Mouse (Mus musculus): Measurements from ENCODE around the gene Dyrk3. TPM values are rescaled to one million over a fixed set of nuclear protein-coding genes. Genes with fewer than 3 reads are reported as not detected.
"Not testable (repeated sequence)": the region's sequence is repeated elsewhere in the genome, so short reads cannot be mapped to it uniquely, and the experiment has no call there.

Gene Dyrk3
- polyA plus RNA-seq, 1 experiment from 2014 or later: 17.6 TPM

DNA sequence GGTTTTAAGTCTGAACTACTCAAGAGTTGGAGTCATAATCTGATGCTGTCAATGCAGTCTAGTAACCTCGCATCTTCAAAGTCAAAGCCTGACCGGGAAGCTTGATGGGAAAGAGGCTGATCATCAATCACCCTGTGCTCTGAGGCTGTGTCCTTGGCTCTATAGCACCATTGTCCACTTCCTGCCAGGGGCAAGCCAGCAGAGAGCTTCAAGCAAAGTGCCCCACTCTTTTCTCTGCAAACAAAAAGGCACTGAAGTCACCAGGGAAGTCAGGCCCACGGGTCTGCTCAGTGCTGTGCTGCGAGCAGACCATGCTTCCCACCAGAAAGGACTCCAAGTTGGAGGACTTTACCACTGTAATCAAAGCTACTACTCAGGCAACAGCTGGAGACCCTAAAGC is 39.1 kb upstream of the Dyrk3 start:
- Histone ChIP-seq H3K36me3 (peaks cover 75% of the 10 kb centered on the region), H3K27me3 (replicated peaks) (no peaks in the 10 kb centered on the region), H3K9ac (no peak overlapping the region), H3K27ac (no peak overlapping the region), H3K4me3 (no peak overlapping the region), H3K4me2 (no peak overlapping the region), H3K4me1 (no peaks in the 10 kb centered on the region), H3K9me3 (replicated peaks) (no peaks in the 10 kb centered on the region)
- ATAC-seq: no peak
- WGBS (ENCODE audit: insufficient replicate concordance): 87% methylated on average over 4 of the region's 4 CpGs

GRCm38 (mm10) chr1:131175819-131176218 is 37.7 kb upstream of the Dyrk3 start:
- Histone ChIP-seq H3K9ac (no peak overlapping the region), H3K4me3 (no peak overlapping the region), H3K27ac (no peak overlapping the region), H3K36me3 (peaks cover 90% of the 10 kb centered on the region), H3K9me3 (replicated peaks) (no peaks in the 10 kb centered on the region), H3K4me1 (no peaks in the 10 kb centered on the region), H3K4me2 (no peak overlapping the region), H3K27me3 (replicated peaks) (no peaks in the 10 kb centered on the region)
- 86% methylated on average over 8 of the region's 8 CpGs for WGBS (ENCODE audit: insufficient replicate concordance)
- no peak for ATAC-seq

GRCm38 (mm10) chr1:131175189-131175588 is 37.0 kb upstream of the Dyrk3 start:
- no peaks in the 10 kb centered on the region for H3K4me1 ChIP-seq
- H3K9me3 ChIP-seq (replicated peaks): no peaks in the 10 kb centered on the region
- no peak overlapping the region for H3K4me3 ChIP-seq
- peaks cover 94% of the 10 kb centered on the region for H3K36me3 ChIP-seq
- no peak overlapping the region for H3K4me2 ChIP-seq
- ATAC-seq: no peak
- 88% methylated on average over 1 of the region's 1 CpGs for WGBS (ENCODE audit: insufficient replicate concordance)
- H3K27ac ChIP-seq: no peak overlapping the region
- no peak overlapping the region for H3K9ac ChIP-seq
- no peaks in the 10 kb centered on the region for H3K27me3 ChIP-seq (replicated peaks)

GRCm38 (mm10) chr1:131174299-131174861 is 36.2 kb upstream of the Dyrk3 start:
- Histone ChIP-seq H3K4me3 (no peak overlapping the region), H3K9ac (no peak overlapping the region), H3K4me2 (no peak overlapping the region), H3K27ac (no peak overlapping the region), H3K36me3 (peaks cover 94% of the 10 kb centered on the region), H3K27me3 (replicated peaks) (no peaks in the 10 kb centered on the region), H3K4me1 (peaks cover 5% of the 10 kb centered on the region; the same call in 1 of the 2 replicates), H3K9me3 (replicated peaks) (no peaks in the 10 kb centered on the region)
- ATAC-seq: no peak
- 82% methylated on average over 12 of the region's 12 CpGs for WGBS (ENCODE audit: insufficient replicate concordance)

- 62% methylated on average over 6 of the region's 6 CpGs for WGBS (ENCODE audit: insufficient replicate concordance)
- Histone ChIP-seq H3K4me2 (no peak overlapping the region), H3K27me3 (replicated peaks) (no peaks in the 10 kb centered on the region), H3K4me3 (no peak overlapping the region), H3K27ac (no peak overlapping the region), H3K36me3 (peaks cover 97% of the 10 kb centered on the region), H3K4me1 (peaks cover 5% of the 10 kb centered on the region; the same call in 1 of the 2 replicates), H3K9me3 (replicated peaks) (no peaks in the 10 kb centered on the region), H3K9ac (no peak overlapping the region)
- ATAC-seq: no peak
These were observed 35.7 kb upstream of the Dyrk3 start for GRCm38 (mm10) chr1:131173809-131174208.

- H3K4me3 ChIP-seq: no peak overlapping the region
- H3K36me3 ChIP-seq: peaks cover 99% of the 10 kb centered on the region
- no peak overlapping the region for H3K4me2 ChIP-seq
- no peak for ATAC-seq
- WGBS (ENCODE audit: insufficient replicate concordance): 73% methylated on average over 7 of the region's 7 CpGs
- no peak overlapping the region for H3K27ac ChIP-seq
- no peaks in the 10 kb centered on the region for H3K9me3 ChIP-seq (replicated peaks)
- H3K9ac ChIP-seq: no peak overlapping the region
- H3K27me3 ChIP-seq (replicated peaks): no peaks in the 10 kb centered on the region
- H3K4me1 ChIP-seq: peaks cover 5% of the 10 kb centered on the region; the same call in 1 of the 2 replicates
These were observed 34.9 kb upstream of the Dyrk3 start for GRCm38 (mm10) chr1:131173001-131173400.

DNA sequence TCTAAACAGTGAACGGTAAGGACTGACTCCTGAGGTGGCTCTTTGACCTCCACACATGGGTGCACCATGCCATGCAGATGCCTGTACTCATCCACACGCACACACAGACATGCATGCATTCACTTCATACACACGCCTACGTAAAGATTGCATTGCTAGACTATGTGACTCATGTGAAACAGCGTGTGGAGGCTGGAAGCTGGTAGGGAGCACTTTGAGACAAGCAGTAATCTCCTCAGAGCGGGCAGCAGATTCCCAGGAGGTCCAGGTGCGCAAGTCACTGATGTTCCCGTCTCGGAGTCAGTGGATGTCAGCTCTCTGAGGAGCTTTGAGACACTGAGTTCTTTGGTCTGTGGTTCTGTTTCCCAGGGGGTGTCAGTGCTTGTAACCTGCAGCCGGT is 29.5 kb upstream of the Dyrk3 start:
- Histone ChIP-seq H3K4me2 (no peak overlapping the region), H3K9me3 (replicated peaks) (no peaks in the 10 kb centered on the region), H3K27ac (no peak overlapping the region), H3K4me1 (peaks cover 5% of the 10 kb centered on the region; the same call in 1 of the 2 replicates), H3K36me3 (peaks cover 99% of the 10 kb centered on the region), H3K27me3 (replicated peaks) (no peaks in the 10 kb centered on the region), H3K4me3 (no peak overlapping the region), H3K9ac (no peak overlapping the region)
- WGBS (ENCODE audit: insufficient replicate concordance): 88% methylated on average over 10 of the region's 10 CpGs
- ATAC-seq: no peak

DNA sequence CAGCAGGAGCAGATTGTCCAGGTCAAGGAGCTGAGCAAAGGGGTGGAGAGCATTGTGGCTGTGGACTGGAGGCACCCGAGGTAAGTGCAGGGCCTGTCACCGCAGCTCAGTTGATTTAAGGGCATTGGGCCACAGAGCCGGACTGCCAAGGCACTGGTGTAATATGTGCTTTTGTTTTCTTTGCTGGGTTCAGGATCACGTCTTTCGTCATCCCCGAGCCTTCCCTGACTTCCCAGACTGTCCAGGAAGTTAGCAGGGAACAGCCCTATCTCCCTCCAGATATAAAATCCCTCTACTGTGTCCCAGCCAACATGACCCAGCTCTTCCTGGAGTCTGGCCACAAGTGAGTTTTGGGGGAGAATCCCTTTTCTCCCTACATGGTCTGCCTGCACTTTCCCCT is 26.3 kb upstream of the Dyrk3 start:
- ATAC-seq: no peak
- no peaks in the 10 kb centered on the region for H3K9me3 ChIP-seq (replicated peaks)
- H3K4me1 ChIP-seq: peaks cover 11% of the 10 kb centered on the region; the same call in 1 of the 2 replicates
- no peak overlapping the region for H3K27ac ChIP-seq
- no peak overlapping the region for H3K4me2 ChIP-seq
- H3K27me3 ChIP-seq (replicated peaks): no peaks in the 10 kb centered on the region
- H3K36me3 ChIP-seq: peaks cover 96% of the 10 kb centered on the region
- no peak overlapping the region for H3K4me3 ChIP-seq
- no peak overlapping the region for H3K9ac ChIP-seq
- WGBS (ENCODE audit: insufficient replicate concordance): 77% methylated on average over 6 of the region's 6 CpGs

DNA sequence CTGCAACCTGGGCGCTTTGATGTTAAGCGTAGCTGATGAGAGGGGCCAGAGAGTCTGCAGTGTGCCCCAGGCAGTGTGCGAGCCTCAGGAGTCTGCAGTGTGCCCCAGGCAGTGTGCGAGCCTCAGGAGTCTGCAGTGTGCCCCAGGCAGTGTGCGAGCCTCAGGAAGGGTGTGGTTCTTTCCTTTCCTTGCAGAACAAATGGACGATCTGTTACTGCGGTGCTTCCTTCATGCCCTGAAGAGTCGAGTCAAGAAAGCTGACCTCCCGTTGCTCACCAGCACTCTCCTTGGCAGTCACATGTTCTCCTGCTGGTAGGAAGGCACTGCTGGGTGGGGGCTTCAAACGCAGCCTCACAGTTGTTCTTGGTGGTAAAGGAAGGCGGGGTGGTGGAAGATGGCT is 23.0 kb upstream of the Dyrk3 start:
- Histone ChIP-seq H3K4me2 (no peak overlapping the region), H3K36me3 (peaks cover 85% of the 10 kb centered on the region), H3K4me1 (peaks cover 11% of the 10 kb centered on the region; the same call in 1 of the 2 replicates), H3K27me3 (replicated peaks) (no peaks in the 10 kb centered on the region), H3K9me3 (replicated peaks) (no peaks in the 10 kb centered on the region), H3K27ac (no peak overlapping the region), H3K4me3 (no peak overlapping the region), H3K9ac (no peak overlapping the region)
- WGBS (ENCODE audit: insufficient replicate concordance): 51% methylated on average over 11 of the region's 11 CpGs
- ATAC-seq: peak; percentile 60

DNA sequence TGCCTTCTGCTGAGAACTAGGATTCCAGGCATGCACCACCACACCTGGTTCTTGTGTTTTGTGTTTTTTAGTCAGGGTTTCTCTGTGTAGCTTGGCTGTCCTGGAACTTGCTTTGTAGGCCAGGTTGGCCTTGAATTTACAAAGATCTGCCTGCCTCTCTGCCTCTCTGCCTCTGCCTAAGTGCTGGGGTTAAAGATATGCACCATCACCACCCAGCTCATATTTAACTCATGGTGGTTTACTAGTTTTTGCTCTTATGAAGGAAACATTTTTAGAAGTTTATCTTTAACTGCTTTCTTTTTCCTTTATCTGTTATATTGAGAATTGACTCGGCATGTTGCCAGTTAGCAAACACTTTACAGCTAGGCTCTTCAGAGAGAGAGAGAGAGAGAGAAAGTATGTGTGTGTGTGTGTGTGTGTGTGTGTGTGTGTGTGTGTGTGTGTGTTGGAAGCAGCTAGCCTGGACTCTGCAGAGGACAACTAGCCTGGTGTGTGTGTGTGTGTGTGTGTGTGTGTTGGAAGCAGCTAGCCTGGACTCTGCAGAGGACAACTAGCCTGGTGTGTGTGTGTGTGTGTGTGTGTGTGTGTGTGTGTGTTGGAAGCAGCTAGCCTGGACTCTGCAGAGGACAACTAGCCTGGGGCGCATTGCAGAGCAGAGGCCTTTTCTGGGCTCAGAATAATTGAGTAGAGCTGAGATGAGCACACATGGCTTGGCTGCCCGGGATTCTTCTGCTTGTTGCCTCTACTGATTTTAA is 21.6 kb upstream of the Dyrk3 start:
- H3K9ac ChIP-seq; H3K27ac ChIP-seq; H3K27me3 ChIP-seq (replicated peaks); ATAC-seq; H3K4me3 ChIP-seq; H3K4me2 ChIP-seq; H3K9me3 ChIP-seq (replicated peaks): not testable (repeated sequence)
- peaks cover 15% of the 10 kb centered on the region; the same call in 1 of the 2 replicates for H3K4me1 ChIP-seq
- WGBS (ENCODE audit: insufficient replicate concordance): 74% methylated on average over 3 of the region's 3 CpGs
- peaks cover 77% of the 10 kb centered on the region for H3K36me3 ChIP-seq

DNA sequence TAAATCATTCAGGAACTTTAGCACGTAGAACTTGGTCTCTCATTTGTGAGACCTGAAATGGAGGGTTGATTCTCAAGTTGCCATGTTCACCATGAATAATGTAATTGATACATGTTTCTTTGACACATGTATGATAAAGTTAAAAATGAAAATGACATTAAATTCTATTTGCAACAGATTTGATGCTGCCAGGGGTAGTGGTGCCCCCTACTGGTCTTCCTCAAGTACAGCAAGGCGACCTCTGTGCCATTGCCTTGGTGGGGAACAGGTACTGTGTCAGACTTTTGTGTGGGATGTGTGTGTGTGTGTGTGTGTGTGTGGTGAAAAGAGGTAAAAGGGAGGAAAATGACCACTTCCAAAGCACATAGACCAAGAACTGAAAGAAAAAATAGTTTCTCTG is 17.3 kb upstream of the Dyrk3 start:
- 49% methylated on average over 2 of the region's 2 CpGs for WGBS (ENCODE audit: insufficient replicate concordance)
- no peaks in the 10 kb centered on the region for H3K27me3 ChIP-seq (replicated peaks)

DNA sequence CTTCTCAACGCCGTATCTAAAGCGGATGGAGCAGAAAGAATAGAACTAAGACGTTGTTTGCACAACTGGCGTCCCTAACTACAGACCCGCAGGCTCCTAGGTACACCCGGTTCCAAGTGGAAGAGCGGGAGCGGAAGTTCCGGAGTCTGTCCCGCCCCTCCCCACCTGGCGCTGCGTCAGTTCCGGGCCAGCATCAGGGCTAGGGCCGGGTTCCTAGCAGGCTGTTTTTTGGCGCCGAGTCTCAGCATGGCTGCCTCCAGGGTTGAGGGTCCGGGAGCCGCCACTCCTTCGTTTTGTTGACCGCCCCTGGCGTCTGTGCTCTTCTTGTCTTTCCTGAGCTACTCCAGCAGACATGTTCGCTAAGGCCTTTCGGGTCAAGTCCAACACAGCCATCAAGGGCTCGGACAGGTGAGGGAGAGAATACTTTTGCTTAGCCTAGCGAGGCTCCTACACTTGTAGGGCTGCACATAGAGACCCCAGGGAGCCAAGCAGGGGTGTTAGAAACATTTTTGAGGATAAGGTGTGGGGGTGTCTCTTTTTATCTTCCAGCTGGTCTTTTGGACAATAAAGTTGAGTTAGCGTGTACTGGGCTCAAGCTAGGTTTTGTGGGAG is 15.0 kb upstream of the Dyrk3 start, which contains the start of gene Eif2d:
Eif2d (plus strand) TSS at position 164 of the 612 bp plus-strand sequence.
- Histone ChIP-seq H3K36me3 (peaks cover 14% of the 10 kb centered on the region), H3K4me3 (peak within 1 kb of the TSS; percentile 71), H3K9me3 (replicated peaks) (no peaks in the 10 kb centered on the region), H3K4me1 (peaks cover 17% of the 10 kb centered on the region), H3K27ac (peak within 1 kb of the TSS; percentile 49), H3K27me3 (replicated peaks) (no peaks in the 10 kb centered on the region), H3K9ac (peak within 1 kb of the TSS; percentile 76), H3K4me2 (peak within 1 kb of the TSS; percentile 81)
- WGBS (ENCODE audit: insufficient replicate concordance): 2% methylated on average over 27 of the region's 27 CpGs
- peak; percentile 99 for ATAC-seq

More for the DNA sequence above, 17.3 kb upstream of the Dyrk3 start:
- no peak overlapping the region for H3K9ac ChIP-seq
- ATAC-seq: no peak
- no peak overlapping the region for H3K27ac ChIP-seq
- H3K36me3 ChIP-seq: peaks cover 37% of the 10 kb centered on the region
- peaks cover 20% of the 10 kb centered on the region for H3K4me1 ChIP-seq
- no peaks in the 10 kb centered on the region for H3K9me3 ChIP-seq (replicated peaks)
- H3K4me3 ChIP-seq: no peak overlapping the region
- H3K4me2 ChIP-seq: no peak overlapping the region

Data from liver, embryonic 12.5 days (tissue).